ENCODE assay signal across 8 mouse cellular contexts in the genomic region with DNA sequence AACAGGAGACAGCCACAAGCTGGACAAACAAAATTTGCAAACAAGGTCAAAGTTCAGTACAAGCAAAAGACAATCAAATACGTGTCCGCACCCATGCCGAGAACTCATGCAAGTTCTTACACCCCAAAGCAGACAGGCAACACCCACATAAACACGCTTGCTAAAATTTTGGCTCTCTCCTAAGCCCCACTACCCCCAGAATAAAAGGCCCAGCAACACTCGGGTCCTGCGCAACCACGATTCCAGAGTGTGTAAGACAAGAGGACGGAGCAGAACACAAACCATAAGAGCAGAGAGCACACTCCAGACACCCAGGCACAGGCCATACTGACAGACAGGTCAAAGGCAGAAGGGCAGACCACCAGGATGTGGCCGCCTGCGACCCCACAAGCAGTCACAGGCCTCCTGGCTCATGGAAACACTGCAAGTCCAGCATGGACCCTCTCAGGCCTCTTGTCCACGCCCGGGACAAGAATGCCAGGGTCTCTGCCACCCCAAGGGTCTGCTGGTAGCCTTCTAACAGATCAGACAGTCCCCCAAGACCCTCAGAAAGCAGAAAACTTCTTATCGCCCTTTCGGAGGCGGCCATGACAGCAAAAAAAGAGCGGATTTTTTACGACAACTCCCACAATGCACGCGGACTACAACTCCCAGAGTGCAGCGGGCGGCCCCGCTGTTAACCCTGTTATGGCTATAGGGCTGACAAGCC. TPM values are rescaled to one million over a fixed set of nuclear protein-coding genes. Genes with fewer than 3 reads are reported as not detected.
DNase-seq lines count a peak whose midpoint lies in the region; ATAC-seq lines count a peak whose summit lies in the region.

No protein-coding gene starts in this region.

- H3K4me2 ChIP-seq in hindbrain, embryonic 16.5 days (ENCODE audit: low read length): peak overlapping the region; percentile 69

- WGBS in hindbrain, embryonic 16.5 days: 2% methylated on average over 22 of the region's 22 CpGs
- 2% methylated on average over 22 of the region's 22 CpGs for WGBS in macrophage (ENCODE audit: missing documents)

- H3K27me3 ChIP-seq in hindbrain, embryonic 16.5 days (replicated peaks; ENCODE audit: control insufficient read depth, insufficient read depth, low read length): no peaks in the 10 kb centered on the region

- H3K4me3 ChIP-seq in hindbrain, embryonic 16.5 days (ENCODE audit: low read length): peak overlapping the region; percentile 77
- peak overlapping the region; percentile 100 for H3K4me3 ChIP-seq in macrophage (ENCODE audit: inconsistent target)

- no peaks in the 10 kb centered on the region for H3K36me3 ChIP-seq in hindbrain, embryonic 16.5 days (ENCODE audit: control insufficient read depth, insufficient read depth, low read length)
- no peaks in the 10 kb centered on the region for H3K36me3 ChIP-seq in macrophage (ENCODE audit: inconsistent target)

- peaks cover 9% of the 10 kb centered on the region for H3K4me1 ChIP-seq in hindbrain, embryonic 16.5 days (ENCODE audit: control insufficient read depth, insufficient read depth, low read depth, low read length)

- peak overlapping the region; percentile 80 for H3K9ac ChIP-seq in hindbrain, embryonic 16.5 days (ENCODE audit: low read depth, low read length)

- ATAC-seq in hindbrain, embryonic 16.5 days: peak; percentile 99

- H3K9me3 ChIP-seq in hindbrain, embryonic 16.5 days (ENCODE audit: control insufficient read depth, low read length): no peaks in the 10 kb centered on the region

- DNase-seq in R1 (ENCODE audit: low read depth, low spot score): peak; percentile 87
- peak; percentile 90 to 92 for DNase-seq in cerebellum, postnatal 25 days
- peak; percentile 92 to 96 for DNase-seq in frontal cortex, postnatal 36 days (ENCODE audit: low spot score in 2 of 2)
- peak; percentile 92 for DNase-seq in left cerebral cortex, adult 18-20 months (ENCODE audit: low spot score in 2 of 2)
- DNase-seq in right cerebral cortex, adult 18-20 months: peak; percentile 92
- DNase-seq in urinary bladder, postnatal 10 days (ENCODE audit: low spot score): peak; percentile 61

- H3K79me2 ChIP-seq in macrophage (ENCODE audit: inconsistent target): peaks cover 15% of the 10 kb centered on the region

- H3K27ac ChIP-seq in hindbrain, embryonic 16.5 days (ENCODE audit: low read depth, low read length): no peak overlapping the region
- H3K27ac ChIP-seq in macrophage: peak overlapping the region; percentile 71

RNA-seq across cellular contexts. Expression of a gene that starts 20.7 kb away (rescaled TPM):
- polyA plus RNA-seq in hindbrain, embryonic 16.5 days (2015; fragmentation: Nextera tagmentation; extraction: Ambion mirVana): 162 and 171 TPM in 2 replicates
- total RNA-seq in left cerebral cortex, adult 18-20 months (2021): 10 to 100 TPM; 75.3 to 82.1 TPM
- total RNA-seq in macrophage (2018; cell fraction: chromatin; rRNA removed): 100 to 1,000 TPM in 5 of 26 experiments, 10 to 100 TPM in 21; 19.9 to 168 (median 51.8) TPM
- total RNA-seq in macrophage (2018; cell fraction: cytosol; rRNA removed): 100 to 1,000 TPM in 22 of 26 experiments, 10 to 100 TPM in 4; 88.7 to 189 (median 122) TPM
- total RNA-seq in macrophage (2018; cell fraction: nucleus; rRNA removed): 100 to 1,000 TPM in 14 of 26 experiments, 10 to 100 TPM in 12; 45.7 to 191 (median 102) TPM
- 99.8 to 289 TPM (median 134 TPM) in 3 replicates for polyA plus RNA-seq in macrophage (2018)
